In the genomic region with DNA sequence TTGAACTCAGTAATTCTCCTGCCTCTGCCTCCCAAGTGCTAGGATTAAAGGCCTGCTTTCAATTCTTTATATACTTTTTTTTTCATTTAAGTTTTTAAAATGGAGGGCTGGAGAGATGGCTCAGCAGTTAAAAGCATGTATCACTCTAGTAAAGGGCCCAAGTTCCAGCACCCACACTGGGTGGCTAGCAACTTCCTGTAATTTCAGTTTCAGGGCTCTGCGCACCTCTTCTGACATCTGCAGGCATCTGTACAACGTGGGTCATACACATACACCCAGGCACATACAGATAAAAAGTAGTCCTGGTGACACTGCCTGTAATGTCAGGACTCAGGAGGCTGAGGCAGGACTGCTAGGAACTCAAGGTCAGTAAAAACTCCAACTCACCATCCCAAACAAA, we compare ENCODE assay signal across 16 mouse cellular contexts. TPM values are rescaled to one million over a fixed set of nuclear protein-coding genes. Genes with fewer than 3 reads are reported as not detected.
A peak's percentile ranks its signal among the peaks of the same experiment; 100 is the strongest.
DNase-seq lines count a peak whose midpoint lies in the region; ATAC-seq lines count a peak whose summit lies in the region.
"Had no signal": no experiment of that assay in that cellular context is flagged by ENCODE, and none has a peak within 500 bp of the region (broad histone marks: within the 10 kb centered on the region; RNA-seq: fewer than 3 reads in every experiment).

No protein-coding gene starts in this region.

- H3K4me1 ChIP-seq in forebrain, embryonic 12.5 days, result no peaks in the 10 kb centered on the region
- H3K4me1 ChIP-seq: midbrain, embryonic 12.5 days had no signal

- DNase-seq in CD4-positive, CD25-positive, alpha-beta regulatory T cell, adult 2 months (ENCODE audit: low read depth, low spot score), result peak; percentile 69
- DNase-seq in R1 (ENCODE audit: low read depth, low spot score), result peak; percentile 31
- peak; percentile 53 for DNase-seq in thymus, postnatal 14 days
- DNase-seq in heart, postnatal 4 days, result no peak
- DNase-seq in frontal cortex, postnatal 14 days (ENCODE audit: low spot score in 2 of 2), result no peak
- DNase-seq: cerebellum, adult 9-10 months; gastrocnemius, postnatal 36 days; kidney, adult 2 months had no signal

- no peak overlapping the region for H3K4me3 ChIP-seq in forebrain, embryonic 12.5 days (replicated peaks)
- H3K4me3 ChIP-seq: heart, embryonic 15.5 days; left cerebral cortex, adult 2 months; limb, embryonic 13.5 days; lung, embryonic 15.5 days; midbrain, embryonic 12.5 days had no signal

- no peak overlapping the region for H3K4me2 ChIP-seq in forebrain, embryonic 12.5 days
- H3K4me2 ChIP-seq: heart, embryonic 15.5 days; hindbrain, embryonic 14.5 days; limb, embryonic 13.5 days; lung, embryonic 15.5 days; midbrain, embryonic 12.5 days had no signal

- H3K27me3 ChIP-seq in forebrain, embryonic 12.5 days, result no peaks in the 10 kb centered on the region
- H3K27me3 ChIP-seq: heart, embryonic 15.5 days; limb, embryonic 13.5 days; lung, embryonic 15.5 days; midbrain, embryonic 12.5 days had no signal

- H3K9ac ChIP-seq in forebrain, embryonic 12.5 days, result no peak overlapping the region
- H3K9ac ChIP-seq: heart, embryonic 15.5 days; hindbrain, embryonic 14.5 days; limb, embryonic 13.5 days; lung, embryonic 15.5 days; midbrain, embryonic 12.5 days had no signal

- peak; percentile 80 for ATAC-seq in megakaryocyte, adult 5-6 weeks (ENCODE audit: poor library complexity, severe bottlenecking)
- no peak for ATAC-seq in forebrain, embryonic 12.5 days (ENCODE audit: low FRiP score)

- no peaks in the 10 kb centered on the region for H3K36me3 ChIP-seq in forebrain, embryonic 12.5 days (replicated peaks)
- H3K36me3 ChIP-seq: heart, embryonic 15.5 days; lung, embryonic 15.5 days; midbrain, embryonic 12.5 days had no signal

- H3K27ac ChIP-seq in forebrain, embryonic 12.5 days, result no peak overlapping the region
- H3K27ac ChIP-seq: heart, embryonic 15.5 days; hindbrain, embryonic 14.5 days; left cerebral cortex, adult 2 months; limb, embryonic 13.5 days; lung, embryonic 15.5 days; midbrain, embryonic 12.5 days had no signal

- 90% methylated on average over 2 of the region's 2 CpGs for WGBS in forebrain, embryonic 12.5 days

- no peaks in the 10 kb centered on the region for H3K9me3 ChIP-seq in forebrain, embryonic 12.5 days
- H3K9me3 ChIP-seq: heart, embryonic 15.5 days; limb, embryonic 13.5 days; lung, embryonic 15.5 days; midbrain, embryonic 12.5 days had no signal

RNA-seq across cellular contexts. Expression of gene Rap1b, which starts 9.5 kb away (rescaled TPM):
- 448 and 514 TPM in 2 replicates for total RNA-seq in megakaryocyte, adult 5-6 weeks (2015)
- 174 and 218 TPM in 2 replicates for total RNA-seq in megakaryocyte, adult 5-6 weeks (2017)
- 100 to 1,000 TPM; 101 to 103 TPM for total RNA-seq in heart, postnatal 4 days (2021)
- 125 and 130 TPM in 2 replicates for polyA plus RNA-seq in forebrain, embryonic 12.5 days (2016; fragmentation: Nextera tagmentation; extraction: Ambion mirVana)

RNA-seq across cellular contexts. Expression of gene Nup107, which starts 43.8 kb away (rescaled TPM):
- total RNA-seq in megakaryocyte, adult 5-6 weeks (2015), result 50.3 and 50.9 TPM in 2 replicates
- total RNA-seq in megakaryocyte, adult 5-6 weeks (2017), result 57.7 and 68.7 TPM in 2 replicates
- total RNA-seq in heart, postnatal 4 days (2021), result 10 to 100 TPM; 23.6 to 26.3 TPM
- polyA plus RNA-seq in forebrain, embryonic 12.5 days (2016; fragmentation: Nextera tagmentation; extraction: Ambion mirVana), result 87.5 and 95.3 TPM in 2 replicates

Comparison
In these comparisons a context has a peak if more than half of its experiments do, and no peak if none do; other contexts are left out.
1. DNase-seq: peak in CD4-positive, CD25-positive, alpha-beta regulatory T cell, adult 2 months (single experiment), R1 (single experiment) and thymus, postnatal 14 days (single experiment); none in heart, postnatal 4 days (single experiment) and frontal cortex, postnatal 14 days (0 of 2).